Mouse (Mus musculus) liver, embryonic 13.5 days (tissue): ENCODE results near the gene Slc18a3. TPM values are rescaled to one million over a fixed set of nuclear protein-coding genes. Genes with fewer than 3 reads are reported as not detected.

Experiments used
- ATAC-seq: fragments of 200-750 bp; cut with Nextera tagmentation; 2 replicates; pipeline ENCODE4 v1.8.0; 2017; ENCODE audit warnings: low read depth, mild to moderate bottlenecking, moderate number of reproducible peaks, moderate library complexity
- DNase-seq: peaks from one replicate; pipeline ENCODE4 v3.0.0; 2022
- H3K27ac ChIP-seq: fragments of 300-500 bp; sonication (generic); 2 replicates; pipeline ENCODE4 v1.5.1; 2015; ENCODE audit warnings: moderate library complexity, mild to moderate bottlenecking, inconsistent platforms
- H3K27me3 ChIP-seq: fragments of 300-500 bp; sonication (generic); 2 replicates; pipeline ENCODE4 v1.6.1; 2015; ENCODE audit warnings: mild to moderate bottlenecking, inconsistent platforms
- H3K36me3 ChIP-seq: fragments of 300-500 bp; sonication (generic); 2 replicates; pipeline ENCODE4 v1.6.1; 2015; ENCODE audit warnings: mild to moderate bottlenecking, inconsistent platforms
- H3K4me1 ChIP-seq: fragments of 300-500 bp; sonication (generic); replicated peaks from 2 replicates; pipeline ENCODE4 v1.6.1; 2015; ENCODE audit warnings: inconsistent platforms
- H3K4me2 ChIP-seq: fragments of 300-500 bp; sonication (generic); 2 replicates; pipeline ENCODE4 v1.6.1; 2015; ENCODE audit warnings: inconsistent platforms, mild to moderate bottlenecking, moderate library complexity
- H3K4me3 ChIP-seq: fragments of 300-500 bp; sonication (generic); replicated peaks from 2 replicates; pipeline ENCODE4 v1.5.1; 2015; ENCODE audit warnings: mild to moderate bottlenecking, inconsistent platforms
- H3K9ac ChIP-seq: fragments of 300-500 bp; sonication (generic); 2 replicates; pipeline ENCODE4 v1.6.1; 2015; ENCODE audit warnings: mild to moderate bottlenecking, inconsistent platforms
- H3K9me3 ChIP-seq: fragments of 300-500 bp; sonication (generic); replicated peaks from 2 replicates; pipeline ENCODE4 v1.6.1; 2016; ENCODE audit warnings: inconsistent platforms
- WGBS: fragments of 180-500 bp; shearing (Covaris S2); methylation state at CpG from one replicate; pipeline ENCODE4 v1.1.7; 2015; ENCODE audit not compliant: insufficient replicate concordance; 5-methylcytosine and 5-hydroxymethylcytosine counted together
- polyA plus RNA-seq: library from polyadenylated mRNA; unstranded; fragments of >200 nt; fragmentation: Nextera tagmentation; extraction: Ambion mirVana; gene quantifications from 2 replicates; pipeline ENCODE4 v1.2.1, GENCODE M21; 2015

Slc18a3 gene
- 0.08 TPM in 1 of 2 replicates, not detected in the other for polyA plus RNA-seq

DNA sequence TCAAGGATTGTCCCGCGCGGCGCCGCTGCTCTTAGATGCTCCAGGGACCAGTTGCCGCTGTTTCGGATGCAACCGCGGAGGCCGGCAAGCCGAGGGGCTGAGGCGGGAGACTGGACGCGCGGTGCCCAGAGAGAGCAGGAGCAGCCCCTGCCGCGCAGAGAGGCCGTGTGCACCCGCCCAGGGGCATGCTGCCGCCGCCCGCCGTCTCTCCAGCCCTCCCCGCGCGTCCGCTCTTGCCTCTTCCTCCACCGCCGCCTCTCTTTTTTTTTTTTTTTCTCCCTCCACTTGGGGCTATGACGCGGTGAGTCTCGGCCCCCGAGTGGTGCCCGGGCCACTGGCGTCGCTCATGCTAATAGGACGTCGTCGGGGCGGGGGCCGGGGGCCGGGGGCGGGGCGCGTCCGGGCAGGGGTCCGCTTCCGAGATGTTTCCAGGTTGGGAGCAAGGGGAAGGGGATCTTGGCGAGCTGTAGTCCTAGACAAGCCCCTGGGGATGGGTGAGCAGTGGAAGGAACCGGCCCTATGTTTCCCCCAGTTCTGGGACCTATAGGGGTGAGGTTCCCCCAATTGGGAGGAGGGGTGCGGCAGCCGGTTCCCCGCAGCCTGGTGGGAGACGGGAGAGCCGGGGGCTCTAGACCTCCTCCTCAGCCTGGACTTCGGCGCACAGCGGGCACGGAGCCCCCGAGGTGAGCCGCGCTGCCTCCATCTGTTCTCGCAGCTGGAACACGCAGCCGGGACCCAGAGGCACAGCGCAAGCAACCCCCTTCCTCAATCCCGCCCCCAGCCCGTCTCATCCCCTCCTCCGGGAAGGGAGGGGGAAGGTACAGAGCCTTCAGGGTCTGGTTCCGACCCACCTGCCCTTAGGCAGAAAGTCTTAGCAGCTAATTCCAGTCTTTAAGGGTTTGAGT lies at the start of gene Slc18a3:
TSS of gene Slc18a3 (minus strand) at position 250 of the 905 bp plus-strand sequence.
- peak within 1 kb of the TSS; percentile 8; the same call in 1 of the 2 replicates for H3K4me3 ChIP-seq
- no peaks in the 10 kb centered on the region for H3K9me3 ChIP-seq

DNA sequence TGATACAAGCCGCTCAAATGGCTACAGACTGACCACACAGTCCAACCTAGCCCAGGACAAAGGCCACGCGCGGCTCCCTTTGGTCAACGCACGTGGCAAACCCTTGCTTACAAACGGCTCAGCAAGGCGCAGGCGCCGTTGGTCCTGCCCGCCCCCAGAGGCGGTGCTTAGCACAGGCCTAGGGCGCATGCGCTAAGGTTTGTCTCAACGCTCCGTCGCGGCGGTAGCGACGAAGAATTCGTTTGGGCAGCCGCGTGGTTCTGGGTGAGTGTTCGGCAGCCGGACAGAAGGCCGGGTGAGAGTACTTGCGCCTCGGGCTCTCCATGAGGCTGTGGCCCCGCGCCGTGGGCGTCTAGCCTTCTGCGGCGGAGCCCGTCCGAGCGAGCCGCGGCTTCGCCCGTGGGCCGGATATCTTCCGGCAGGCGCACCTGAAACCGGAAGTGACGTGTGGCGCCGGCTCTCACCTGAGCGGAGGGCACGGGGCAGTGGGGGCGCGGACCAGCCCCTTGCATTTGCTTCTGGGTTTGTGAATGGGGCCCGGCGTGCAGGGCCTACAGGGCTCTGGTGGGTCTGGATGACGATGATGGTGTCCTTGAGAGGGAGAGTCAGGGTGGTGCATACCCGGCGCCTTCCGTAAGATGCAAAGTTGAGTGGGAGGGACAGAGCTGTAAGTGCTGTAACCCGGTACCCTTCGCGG lies 48.8 kb upstream of the Slc18a3 start, which contains the start of gene Ercc6:
TSS of gene Ercc6 (plus strand) at position 186 of the 697 bp plus-strand sequence.
- peak; percentile 87 for DNase-seq
- peak; percentile 93 for ATAC-seq
- Histone ChIP-seq H3K27me3 (no peaks in the 10 kb centered on the region), H3K4me3 (peak within 1 kb of the TSS; percentile 77), H3K9me3 (no peaks in the 10 kb centered on the region), H3K4me1 (peaks cover 30% of the 10 kb centered on the region), H3K27ac (peak within 1 kb of the TSS; percentile 73), H3K9ac (peak within 1 kb of the TSS; percentile 79), H3K4me2 (peak within 1 kb of the TSS; percentile 80), H3K36me3 (peaks cover 17% of the 10 kb centered on the region)
- WGBS = under 1% methylated on average over 62 of the region's 62 CpGs

More for the DNA sequence above, at the start of gene Slc18a3:
- no peak within 1 kb of the TSS for H3K27ac ChIP-seq
- H3K9ac ChIP-seq = no peak within 1 kb of the TSS
- no peaks in the 10 kb centered on the region for H3K36me3 ChIP-seq
- peaks cover 86% of the 10 kb centered on the region for H3K27me3 ChIP-seq
- H3K4me1 ChIP-seq = no peaks in the 10 kb centered on the region
- 1% methylated on average over 67 of the region's 70 CpGs for WGBS
- H3K4me2 ChIP-seq = 0 out of 2 replicates have a peak within 1 kb of the TSS, but pooled peaks have one; percentile 29
- no peak for DNase-seq
- ATAC-seq = no peak

DNA sequence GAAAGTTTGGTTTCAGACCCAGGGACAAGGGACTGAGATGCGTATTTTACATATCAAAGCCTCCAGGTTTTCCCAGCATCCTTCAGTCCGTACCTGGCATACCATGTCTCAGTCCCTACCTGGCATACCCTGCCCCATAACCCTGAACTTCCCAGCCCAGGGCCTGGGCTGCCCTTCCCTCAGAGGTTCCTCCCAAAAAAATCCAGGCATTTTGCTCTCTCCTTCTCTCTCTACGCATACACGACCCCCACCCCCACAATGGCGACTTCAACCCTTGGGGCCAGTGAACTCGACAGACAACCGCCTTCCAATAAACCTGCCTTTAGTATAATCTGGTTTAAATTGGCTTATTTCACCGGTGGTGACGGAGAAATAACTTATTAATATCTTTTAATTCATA lies 48.3 kb upstream of the Slc18a3 start:
- Histone ChIP-seq H3K9ac (peak overlapping the region; percentile 79; the same call in 1 of the 2 replicates), H3K27ac (no peak overlapping the region), H3K9me3 (no peaks in the 10 kb centered on the region), H3K4me3 (peak overlapping the region; percentile 77), H3K4me1 (peaks cover 36% of the 10 kb centered on the region), H3K27me3 (no peaks in the 10 kb centered on the region), H3K4me2 (peak overlapping the region; percentile 80), H3K36me3 (peaks cover 14% of the 10 kb centered on the region)
- ATAC-seq = peak; percentile 10; the same call in 1 of the 2 replicates
- WGBS = 42% methylated on average over 9 of the region's 9 CpGs
- no peak for DNase-seq

DNA sequence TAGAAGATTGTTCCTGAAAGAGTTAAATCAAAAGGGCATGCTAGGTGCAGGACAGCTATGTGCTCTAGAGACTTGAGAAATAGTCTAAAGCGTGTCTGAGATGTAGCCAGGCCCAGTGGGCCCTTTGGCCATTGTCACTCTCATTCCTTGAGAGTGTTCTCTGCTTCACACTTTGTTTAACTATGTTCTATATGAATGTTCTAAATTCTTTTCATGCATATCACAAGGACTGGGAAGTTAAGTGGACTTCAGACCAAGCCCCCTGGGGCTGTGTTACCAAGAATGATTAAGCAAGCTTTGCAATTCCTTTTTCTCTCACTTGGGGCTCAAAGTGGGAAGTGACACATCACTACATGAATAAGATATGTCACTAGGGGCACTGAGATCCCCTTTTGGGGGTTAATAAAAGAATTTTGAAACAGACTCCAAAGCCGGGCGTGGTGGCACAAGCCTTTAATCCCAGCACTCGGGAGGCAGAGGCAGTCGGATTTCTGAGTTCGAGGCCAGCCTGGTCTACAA lies 44.9 kb upstream of the Slc18a3 start:
- ATAC-seq (no peak), DNase-seq (no peak)
- Histone ChIP-seq H3K9ac (no peak overlapping the region), H3K27me3 (no peaks in the 10 kb centered on the region), H3K27ac (no peak overlapping the region), H3K4me3 (no peak overlapping the region), H3K36me3 (no peaks in the 10 kb centered on the region), H3K4me2 (no peak overlapping the region), H3K9me3 (no peaks in the 10 kb centered on the region), H3K4me1 (peaks cover 33% of the 10 kb centered on the region)
- 73% methylated on average over 6 of the region's 6 CpGs for WGBS

DNA sequence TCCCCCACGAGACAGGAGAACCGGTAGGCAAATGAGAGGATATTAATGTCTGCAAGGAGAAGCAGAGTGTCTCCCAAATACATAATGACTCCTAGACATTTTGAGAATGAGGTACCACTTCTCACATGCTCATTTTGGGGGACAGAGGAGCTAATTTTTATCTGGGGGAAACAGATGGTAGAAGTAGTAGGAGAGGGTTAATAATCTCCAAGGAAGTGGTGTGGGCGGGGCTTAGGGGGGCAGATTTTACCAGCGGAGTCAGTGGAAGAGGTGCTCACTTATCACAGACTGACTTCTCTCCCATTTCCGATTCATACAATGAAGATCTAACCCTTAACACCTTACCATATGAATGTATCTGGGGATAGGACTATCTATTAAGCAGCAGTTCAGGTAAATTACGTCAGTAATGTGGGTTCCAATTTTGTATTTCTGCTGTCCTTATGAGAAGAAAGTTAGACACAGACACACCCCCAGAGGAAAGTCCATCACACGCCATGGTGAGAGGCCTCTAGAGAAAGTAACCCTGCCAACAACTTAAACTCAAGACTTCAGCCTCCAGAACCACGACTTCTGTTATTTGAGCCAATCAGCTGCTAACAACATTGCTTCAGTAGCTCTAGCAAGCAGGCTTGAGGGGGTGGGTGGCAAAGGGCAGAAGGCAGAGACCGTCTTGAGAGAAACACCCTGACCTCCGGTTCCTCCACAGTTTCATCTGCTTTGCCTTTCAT lies 43.6 kb upstream of the Slc18a3 start:
- Histone ChIP-seq H3K27ac (no peak overlapping the region), H3K4me1 (peaks cover 27% of the 10 kb centered on the region), H3K4me2 (peak overlapping the region; percentile 28), H3K4me3 (no peak overlapping the region), H3K9ac (no peak overlapping the region), H3K27me3 (no peaks in the 10 kb centered on the region), H3K9me3 (no peaks in the 10 kb centered on the region), H3K36me3 (no peaks in the 10 kb centered on the region)
- peak; percentile 74 for ATAC-seq
- WGBS = 19% methylated on average over 10 of the region's 10 CpGs
- peak; percentile 63 for DNase-seq

- Histone ChIP-seq H3K4me2 (no peak overlapping the region), H3K27ac (no peak overlapping the region), H3K36me3 (no peaks in the 10 kb centered on the region), H3K4me3 (no peak overlapping the region), H3K27me3 (no peaks in the 10 kb centered on the region), H3K4me1 (peaks cover 21% of the 10 kb centered on the region), H3K9me3 (no peaks in the 10 kb centered on the region), H3K9ac (no peak overlapping the region)
- ATAC-seq = no peak
- WGBS = 62% methylated on average over 4 of the region's 4 CpGs
- DNase-seq = no peak
Measured at GRCm38 (mm10) chr14:32507216-32507615, 42.6 kb upstream of the Slc18a3 start.

DNA sequence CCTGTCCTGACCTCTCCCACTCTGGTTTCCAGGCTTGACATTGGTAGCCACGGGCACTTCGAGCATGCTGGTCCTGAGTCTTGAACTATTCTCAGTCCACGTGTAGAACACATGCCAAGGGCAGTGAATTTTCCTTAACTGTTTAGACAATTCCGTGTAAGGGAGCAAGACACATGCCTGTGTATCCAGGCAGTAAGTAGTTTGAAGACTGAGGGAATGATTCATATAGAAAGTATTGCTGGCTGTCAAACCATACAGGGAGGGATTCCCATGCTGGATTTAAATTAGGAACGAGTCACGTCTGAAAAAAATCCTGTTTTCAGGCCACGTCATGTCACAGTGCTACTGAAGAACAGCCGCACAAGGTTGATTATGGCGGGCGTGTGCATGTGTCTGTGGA lies 41.7 kb upstream of the Slc18a3 start:
- Histone ChIP-seq H3K27ac (no peak overlapping the region), H3K4me3 (no peak overlapping the region), H3K4me1 (peaks cover 21% of the 10 kb centered on the region), H3K27me3 (no peaks in the 10 kb centered on the region), H3K9me3 (no peaks in the 10 kb centered on the region), H3K36me3 (no peaks in the 10 kb centered on the region), H3K4me2 (no peak overlapping the region), H3K9ac (no peak overlapping the region)
- DNase-seq = no peak
- no peak for ATAC-seq
- 66% methylated on average over 10 of the region's 10 CpGs for WGBS

GRCm38 (mm10) chr14:32503897-32504296 lies 39.2 kb upstream of the Slc18a3 start:
- no peak for DNase-seq
- WGBS = 68% methylated on average over 1 of the region's 1 CpGs
- Histone ChIP-seq H3K36me3 (no peaks in the 10 kb centered on the region), H3K9me3 (no peaks in the 10 kb centered on the region), H3K27ac (no peak overlapping the region), H3K4me1 (peaks cover 18% of the 10 kb centered on the region), H3K27me3 (no peaks in the 10 kb centered on the region), H3K4me3 (no peak overlapping the region), H3K9ac (no peak overlapping the region), H3K4me2 (no peak overlapping the region)
- ATAC-seq = no peak

DNA sequence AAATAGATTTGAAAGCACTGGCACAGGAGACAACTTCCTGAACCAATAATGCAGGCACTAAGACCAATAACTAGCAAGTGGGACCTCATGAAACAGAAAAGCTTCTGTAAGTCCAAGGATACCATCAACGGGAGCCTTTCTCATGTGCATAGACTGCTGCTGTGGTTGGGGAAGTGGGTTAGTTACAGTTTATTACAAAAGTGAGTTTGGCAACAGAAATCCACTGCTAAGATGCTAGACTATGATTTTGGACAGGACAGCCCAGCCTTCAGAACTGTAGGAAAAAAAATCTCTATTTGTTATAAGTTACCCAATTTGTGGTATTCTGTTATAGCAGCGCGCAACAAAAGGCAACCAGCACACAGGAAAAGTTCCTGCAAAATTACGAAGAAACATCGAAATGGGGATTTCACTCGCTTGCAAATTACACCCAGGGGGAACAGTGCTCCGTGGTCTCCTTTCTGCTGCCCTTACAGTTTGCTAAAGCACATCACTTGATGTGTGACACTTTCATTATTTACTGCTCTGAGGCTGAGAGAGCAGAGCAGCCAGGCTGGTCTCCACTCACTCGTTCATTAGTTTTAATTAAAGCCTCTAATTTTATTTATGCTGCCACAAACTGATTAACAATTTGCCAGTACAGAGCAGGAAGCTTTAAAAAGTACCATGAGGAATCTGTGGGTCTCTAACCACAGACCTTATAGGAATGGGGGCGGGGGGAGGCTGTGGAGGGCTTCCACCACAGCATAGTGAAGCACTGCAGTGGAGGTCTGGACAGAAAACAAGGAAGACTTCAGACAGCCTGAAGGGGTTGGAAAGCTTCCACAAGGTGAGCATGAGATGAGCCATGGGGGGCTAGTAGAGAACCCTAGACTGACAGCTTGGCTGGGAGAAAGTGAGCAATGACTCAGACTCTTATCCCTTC lies 38.4 kb upstream of the Slc18a3 start:
- H3K4me2 ChIP-seq = no peak overlapping the region
- no peak overlapping the region for H3K27ac ChIP-seq
- H3K9me3 ChIP-seq = no peaks in the 10 kb centered on the region
- H3K4me1 ChIP-seq = peaks cover 9% of the 10 kb centered on the region
- ATAC-seq (no peak), DNase-seq (no peak)
- H3K9ac ChIP-seq = no peak overlapping the region
- no peaks in the 10 kb centered on the region for H3K27me3 ChIP-seq
- no peaks in the 10 kb centered on the region for H3K36me3 ChIP-seq
- H3K4me3 ChIP-seq = no peak overlapping the region
- WGBS = 60% methylated on average over 9 of the region's 9 CpGs

DNA sequence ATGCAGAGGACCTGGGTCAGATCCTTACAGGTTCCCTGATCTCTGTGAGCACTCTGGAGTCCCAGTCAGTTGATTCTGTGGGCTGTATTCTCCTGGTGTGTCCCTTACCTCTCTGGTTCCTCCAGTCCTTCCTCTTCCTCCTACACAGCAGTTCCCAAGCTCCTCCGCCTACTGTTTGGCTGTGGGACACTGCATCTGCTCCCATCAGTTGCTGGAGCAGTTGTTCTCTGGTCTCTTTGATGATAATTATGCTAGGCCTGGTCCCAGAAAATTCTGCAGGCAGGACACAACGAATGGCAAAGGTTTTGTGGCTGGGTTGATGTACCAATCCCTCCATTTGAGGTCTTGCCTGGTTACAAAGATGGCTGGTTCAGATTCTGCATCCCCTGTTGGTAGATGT lies 36.7 kb upstream of the Slc18a3 start:
- H3K4me1 ChIP-seq = no peaks in the 10 kb centered on the region
- no peak overlapping the region for H3K9ac ChIP-seq
- no peak for ATAC-seq
- H3K27ac ChIP-seq = no peak overlapping the region
- no peak for DNase-seq
- H3K9me3 ChIP-seq = no peaks in the 10 kb centered on the region
- H3K4me2 ChIP-seq = no peak overlapping the region
- 39% methylated on average over 2 of the region's 2 CpGs for WGBS
- no peaks in the 10 kb centered on the region for H3K36me3 ChIP-seq
- no peaks in the 10 kb centered on the region for H3K27me3 ChIP-seq
- H3K4me3 ChIP-seq = no peak overlapping the region
